Mouse (Mus musculus): ENCODE measurements at regions not wholly inside any gene's neighbourhood (a gene's known extent, or its start where the extent isn't known, plus 50 kb on each side); places are given as distances from the start of the nearest gene placed in this dataset.

GRCm38 (mm10) chr15:67354598-67355159, 854.0 kb upstream of the Lrrc6 start:
- TF ChIP-seq PAX5 (IDR thresholded peaks at IDR 0.05; ENCODE audit: low read length): no peak
- TF ChIP-seq E2F4 (IDR thresholded peaks at IDR 0.05; ENCODE audit: insufficient replicate concordance, low read depth, low read length): no peak
- TF ChIP-seq ZMIZ1 (IDR thresholded peaks at IDR 0.05; ENCODE audit: low read depth, low read length): no peak
- no peak for TF ChIP-seq NELFE (IDR thresholded peaks at IDR 0.05; ENCODE audit: low read depth, low read length)
- no peak for TF ChIP-seq ETS1 (conservative IDR thresholded peaks at IDR 0.05; ENCODE audit: low read depth, low read length)
- no peak for TF ChIP-seq ELF1 (IDR thresholded peaks at IDR 0.05; ENCODE audit: low read depth, low read length)
- TF ChIP-seq MEF2A (IDR thresholded peaks at IDR 0.05; ENCODE audit: borderline replicate concordance, low read depth, low read length): no peak
- no peak for TF ChIP-seq HCFC1 (IDR thresholded peaks at IDR 0.05; ENCODE audit: low read depth, low read length)
- no peak for TF ChIP-seq TCF12 (IDR thresholded peaks at IDR 0.05; ENCODE audit: low read depth, low read length)
- TF ChIP-seq CTCF (conservative IDR thresholded peaks at IDR 0.05 in 1 of 2, IDR thresholded peaks at IDR 0.05 in 1 of 2; ENCODE audit: low read depth in 2 of 2, low read length in 2 of 2): no peak
- no peak for TF ChIP-seq POLR2A (IDR thresholded peaks at IDR 0.05; ENCODE audit: low read depth, low read length)
- no peak for TF ChIP-seq IRF4 (IDR thresholded peaks at IDR 0.05; ENCODE audit: low read depth, low read length)
- TF ChIP-seq SIN3A (IDR thresholded peaks at IDR 0.05; ENCODE audit: low read length): no peak
- TF ChIP-seq JUND (conservative IDR thresholded peaks at IDR 0.05; ENCODE audit: low read depth, low read length): no peak
- TF ChIP-seq USF1 (IDR thresholded peaks at IDR 0.05; ENCODE audit: low read depth, low read length): no peak
- no peak for TF ChIP-seq TBP (conservative IDR thresholded peaks at IDR 0.05; ENCODE audit: low read depth, low read length)
- no peak for TF ChIP-seq UBTF (IDR thresholded peaks at IDR 0.05; ENCODE audit: low read depth, low read length)
- no peak for TF ChIP-seq POLR2AphosphoS2 (IDR thresholded peaks at IDR 0.05; ENCODE audit: low read depth, low read length)
- in situ Hi-C loops (cut with MboI; ENCODE audit: low pct_ligation_motif_present, low pct_unique_long_range_greater_than_20kb, low sequenced_read_pairs) (no loop called here), dilution Hi-C loops (cut with MboI; ENCODE audit: extremely low pct_ligation_motif_present, extremely low pct_unique_long_range_greater_than_20kb, low sequenced_read_pairs) (no loop called here)
- no peak overlapping the region for H3K4me3 ChIP-seq (replicated peaks in 1 of 3; ENCODE audit: low read depth in 2 of 3, low read length in 2 of 3, poor library complexity in 1 of 3)
- no peaks in the 10 kb centered on the region for H3K4me1 ChIP-seq (ENCODE audit: control insufficient read depth in 1 of 2, insufficient read depth in 2 of 2)
- H3K27ac ChIP-seq (ENCODE audit: insufficient read depth, low read depth): no peak overlapping the region
- no peak overlapping the region for H3K9ac ChIP-seq (ENCODE audit: insufficient read depth, low read depth)
- no peaks in the 10 kb centered on the region for H3K27me3 ChIP-seq (replicated peaks)
- no peaks in the 10 kb centered on the region for H3K9me3 ChIP-seq (replicated peaks; ENCODE audit: low read length)
- H3K79me2 ChIP-seq (replicated peaks; ENCODE audit: control insufficient read depth, extremely low read depth, insufficient read depth, poor library complexity, severe bottlenecking): no peaks in the 10 kb centered on the region
- H3K36me3 ChIP-seq (replicated peaks in 1 of 2; ENCODE audit: control insufficient read depth in 1 of 2, insufficient read depth in 1 of 2, low read length in 1 of 2): no peaks in the 10 kb centered on the region
- no peak overlapping the region for H3K4me2 ChIP-seq (ENCODE audit: insufficient read depth, low read depth, poor library complexity, severe bottlenecking)
- no peak for DNase-seq (ENCODE audit: extremely low read depth)

- Histone ChIP-seq H3K9me3 (replicated peaks; ENCODE audit: low read length) (no peaks in the 10 kb centered on the region), H3K4me3 (replicated peaks in 1 of 3; ENCODE audit: low read depth in 2 of 3, low read length in 2 of 3, poor library complexity in 1 of 3) (no peak overlapping the region), H3K4me2 (ENCODE audit: insufficient read depth, low read depth, poor library complexity, severe bottlenecking) (no peak overlapping the region), H3K4me1 (ENCODE audit: control insufficient read depth in 1 of 2, insufficient read depth in 2 of 2) (peaks cover 0 to 8% of the 10 kb centered on the region in 2 experiments; a peak in 1 of 4 replicates), H3K36me3 (replicated peaks in 1 of 2; ENCODE audit: control insufficient read depth in 1 of 2, insufficient read depth in 1 of 2, low read length in 1 of 2) (no peaks in the 10 kb centered on the region), H3K27me3 (replicated peaks) (no peaks in the 10 kb centered on the region), H3K9ac (ENCODE audit: insufficient read depth, low read depth) (no peak overlapping the region), H3K27ac (ENCODE audit: insufficient read depth, low read depth) (no peak overlapping the region), H3K79me2 (replicated peaks; ENCODE audit: control insufficient read depth, extremely low read depth, insufficient read depth, poor library complexity, severe bottlenecking) (no peaks in the 10 kb centered on the region)
- dilution Hi-C loops (cut with MboI; ENCODE audit: extremely low pct_ligation_motif_present, extremely low pct_unique_long_range_greater_than_20kb, low sequenced_read_pairs): no loop called here
- TF ChIP-seq UBTF (IDR thresholded peaks at IDR 0.05; ENCODE audit: low read depth, low read length) (no peak), RAD21 (IDR thresholded peaks at IDR 0.05; ENCODE audit: low read depth, low read length) (no peak)
- in situ Hi-C loops (cut with MboI; ENCODE audit: low pct_ligation_motif_present, low pct_unique_long_range_greater_than_20kb, low sequenced_read_pairs): no loop called here
- DNase-seq (ENCODE audit: extremely low read depth): no peak
Measured at GRCm38 (mm10) chr15:67349501-67349900, 848.8 kb upstream of the Lrrc6 start.

Measured in CH12.LX (cell line).